Mouse (Mus musculus) embryonic facial prominence, embryonic 12.5 days (tissue): ENCODE results near the gene Lrfn1. TPM values are rescaled to one million over a fixed set of nuclear protein-coding genes. Genes with fewer than 3 reads are reported as not detected.
A peak's percentile ranks its signal among the peaks of the same experiment; 100 is the strongest.
"Not testable (repeated sequence)": the region's sequence is repeated elsewhere in the genome, so short reads cannot be mapped to it uniquely, and the experiment has no call there.

ENCODE experiments used
- ATAC-seq: fragments of 200-750 bp; cut with Nextera tagmentation; 2 replicates; pipeline ENCODE4 v1.8.0; 2017; ENCODE audit not compliant: insufficient number of reproducible peaks, insufficient read depth, low FRiP score, low TSS enrichment
- H3K27ac ChIP-seq: fragments of 300-500 bp; sonication (generic); 2 replicates; pipeline ENCODE4 v1.5.1; 2016; ENCODE audit warnings: mild to moderate bottlenecking
- H3K27me3 ChIP-seq: fragments of 300-500 bp; sonication (generic); 2 replicates; pipeline ENCODE4 v1.6.1; 2016; ENCODE audit warnings: mild to moderate bottlenecking, moderate library complexity
- H3K36me3 ChIP-seq: fragments of 300-500 bp; sonication (generic); 2 replicates; pipeline ENCODE4 v1.6.1; 2016; ENCODE audit warnings: mild to moderate bottlenecking
- H3K4me1 ChIP-seq: fragments of 300-500 bp; sonication (generic); 2 replicates; pipeline ENCODE4 v1.6.1; 2016
- H3K4me2 ChIP-seq: fragments of 300-500 bp; sonication (generic); replicated peaks from 2 replicates; pipeline ENCODE4 v1.6.1; 2016; ENCODE audit warnings: mild to moderate bottlenecking, moderate library complexity
- H3K4me3 ChIP-seq: fragments of 300-500 bp; sonication (generic); 2 replicates; pipeline ENCODE4 v1.5.1; 2016; ENCODE audit warnings: mild to moderate bottlenecking
- H3K9ac ChIP-seq: fragments of 300-500 bp; sonication (generic); 2 replicates; pipeline ENCODE4 v1.6.1; 2016; ENCODE audit warnings: mild to moderate bottlenecking, moderate library complexity
- H3K9me3 ChIP-seq: fragments of 300-500 bp; sonication (generic); 2 replicates; pipeline ENCODE4 v1.6.1; 2016; ENCODE audit warnings: mild to moderate bottlenecking, moderate library complexity
- WGBS: fragments of 180-500 bp; shearing (Covaris S2); methylation state at CpG from one replicate; pipeline ENCODE4 v1.1.7; 2016; 5-methylcytosine and 5-hydroxymethylcytosine counted together
- polyA plus RNA-seq: library from polyadenylated mRNA; unstranded; fragments of >200 nt; fragmentation: Nextera tagmentation; extraction: Ambion mirVana; gene quantifications from 2 replicates; pipeline ENCODE4 v1.2.1, GENCODE M21; 2016

The Lrfn1 gene
- polyA plus RNA-seq, 1 experiment from 2014 or later: 10.7 TPM

- H3K4me2 ChIP-seq: no peak overlapping the region
- H3K9ac ChIP-seq: no peak overlapping the region
- H3K4me3 ChIP-seq: no peak overlapping the region
- peaks cover 6% of the 10 kb centered on the region; the same call in 1 of the 2 replicates for H3K4me1 ChIP-seq
- WGBS: 26% methylated on average over 4 of the region's 4 CpGs
- no peaks in the 10 kb centered on the region for H3K36me3 ChIP-seq
- no peak for ATAC-seq
- no peak overlapping the region for H3K27ac ChIP-seq
- H3K27me3 ChIP-seq: no peaks in the 10 kb centered on the region; the same call in 1 of the 2 replicates
- no peaks in the 10 kb centered on the region for H3K9me3 ChIP-seq
These were observed 32.4 kb downstream of the Lrfn1 start for GRCm38 (mm10) chr7:28484192-28484591.

- Histone ChIP-seq H3K4me1 (peaks cover 6% of the 10 kb centered on the region; the same call in 1 of the 2 replicates), H3K9me3 (no peaks in the 10 kb centered on the region), H3K4me3 (peak overlapping the region; percentile 22), H3K27ac (no peak overlapping the region), H3K9ac (no peak overlapping the region), H3K4me2 (peak overlapping the region; percentile 47), H3K36me3 (no peaks in the 10 kb centered on the region), H3K27me3 (no peaks in the 10 kb centered on the region; the same call in 1 of the 2 replicates)
- ATAC-seq: no peak
- 3% methylated on average over 16 of the region's 16 CpGs for WGBS
These were observed 36.3 kb downstream of the Lrfn1 start for GRCm38 (mm10) chr7:28488030-28488491.

GRCm38 (mm10) chr7:28490410-28490809 lies 38.6 kb downstream of the Lrfn1 start:
- ATAC-seq: no peak
- Histone ChIP-seq H3K9me3 (no peaks in the 10 kb centered on the region), H3K4me2 (peak overlapping the region; percentile 20; the same call in 1 of the 2 replicates), H3K27me3 (no peaks in the 10 kb centered on the region; the same call in 1 of the 2 replicates), H3K9ac (no peak overlapping the region), H3K4me3 (no peak overlapping the region), H3K4me1 (peaks cover 6% of the 10 kb centered on the region; the same call in 1 of the 2 replicates), H3K27ac (no peak overlapping the region), H3K36me3 (no peaks in the 10 kb centered on the region)
- 4% methylated on average over 10 of the region's 10 CpGs for WGBS

GRCm38 (mm10) chr7:28490903-28491302 lies 39.1 kb downstream of the Lrfn1 start:
- peak overlapping the region; percentile 20; the same call in 1 of the 2 replicates for H3K4me2 ChIP-seq
- ATAC-seq: no peak
- WGBS: 36% methylated on average over 14 of the region's 14 CpGs
- H3K36me3 ChIP-seq: no peaks in the 10 kb centered on the region
- no peaks in the 10 kb centered on the region; the same call in 1 of the 2 replicates for H3K27me3 ChIP-seq
- H3K27ac ChIP-seq: no peak overlapping the region
- no peaks in the 10 kb centered on the region for H3K9me3 ChIP-seq
- H3K4me1 ChIP-seq: peaks cover 6% of the 10 kb centered on the region; the same call in 1 of the 2 replicates
- H3K9ac ChIP-seq: no peak overlapping the region
- no peak overlapping the region for H3K4me3 ChIP-seq

- Histone ChIP-seq H3K9me3 (no peaks in the 10 kb centered on the region), H3K27me3 (no peaks in the 10 kb centered on the region; the same call in 1 of the 2 replicates), H3K4me3 (no peak overlapping the region), H3K9ac (no peak overlapping the region), H3K36me3 (no peaks in the 10 kb centered on the region), H3K4me2 (no peak overlapping the region), H3K4me1 (peaks cover 6% of the 10 kb centered on the region; the same call in 1 of the 2 replicates), H3K27ac (no peak overlapping the region)
- no peak for ATAC-seq
- WGBS: 76% methylated on average over 8 of the region's 8 CpGs
These were observed 40.5 kb downstream of the Lrfn1 start for GRCm38 (mm10) chr7:28492310-28492709.

- H3K4me1 ChIP-seq: no peaks in the 10 kb centered on the region
- no peaks in the 10 kb centered on the region for H3K27me3 ChIP-seq
- WGBS: 85% methylated on average over 11 of the region's 11 CpGs
These were observed 43.6 kb downstream of the Lrfn1 start for GRCm38 (mm10) chr7:28495426-28495825.

GRCm38 (mm10) chr7:28505585-28505984 lies 53.8 kb downstream of the Lrfn1 start:
- WGBS: 9% methylated on average over 5 of the region's 5 CpGs
- Histone ChIP-seq H3K27ac (no peak overlapping the region), H3K36me3 (no peaks in the 10 kb centered on the region), H3K4me1 (no peaks in the 10 kb centered on the region), H3K4me3 (no peak overlapping the region), H3K9ac (no peak overlapping the region), H3K27me3 (no peaks in the 10 kb centered on the region), H3K4me2 (no peak overlapping the region), H3K9me3 (0 out of 2 replicates have a peak, but pooled peaks cover 2% of the 10 kb centered on the region)
- no peak for ATAC-seq

More at GRCm38 (mm10) chr7:28495426-28495825, 43.6 kb downstream of the Lrfn1 start:
- Histone ChIP-seq H3K4me2 (no peak overlapping the region), H3K9me3 (no peaks in the 10 kb centered on the region), H3K4me3 (no peak overlapping the region), H3K27ac (no peak overlapping the region), H3K36me3 (no peaks in the 10 kb centered on the region), H3K9ac (no peak overlapping the region)
- no peak for ATAC-seq

GRCm38 (mm10) chr7:28509121-28509520 lies 57.3 kb downstream of the Lrfn1 start:
- not testable (repeated sequence) for H3K36me3 ChIP-seq, H3K4me3 ChIP-seq, H3K4me2 ChIP-seq, H3K27me3 ChIP-seq, H3K4me1 ChIP-seq, H3K9me3 ChIP-seq, H3K27ac ChIP-seq, H3K9ac ChIP-seq, ATAC-seq
- WGBS: 68% methylated on average over 2 of the region's 2 CpGs

GRCm38 (mm10) chr7:28510405-28510974 lies 58.7 kb downstream of the Lrfn1 start, which contains the start of gene Ifnl2:
Gene Ifnl2, minus strand, starts transcription at chr7:28510455.
- H3K4me3 ChIP-seq, H3K4me1 ChIP-seq, H3K27ac ChIP-seq, H3K9ac ChIP-seq, H3K27me3 ChIP-seq, H3K36me3 ChIP-seq, ATAC-seq, H3K9me3 ChIP-seq, H3K4me2 ChIP-seq: not testable (repeated sequence)
- 62% methylated on average over 8 of the region's 8 CpGs for WGBS

GRCm38 (mm10) chr7:28511441-28511840 lies 59.7 kb downstream of the Lrfn1 start:
- ATAC-seq: no peak
- Histone ChIP-seq H3K27me3 (no peaks in the 10 kb centered on the region), H3K9ac (no peak overlapping the region), H3K4me3 (no peak overlapping the region), H3K27ac (no peak overlapping the region), H3K4me1 (no peaks in the 10 kb centered on the region), H3K4me2 (no peak overlapping the region), H3K9me3 (0 out of 2 replicates have a peak, but pooled peaks cover 4% of the 10 kb centered on the region), H3K36me3 (no peaks in the 10 kb centered on the region)
- WGBS: 68% methylated on average over 8 of the region's 8 CpGs
